Mouse (Mus musculus) CD4-positive, CD25-positive, alpha-beta regulatory T cell, adult 2 months (primary cell): ENCODE data around the gene Rdh16f2.
"Not testable (repeated sequence)": the region's sequence is repeated elsewhere in the genome, so short reads cannot be mapped to it uniquely, and the experiment has no call there.

Source experiments
- DNase-seq: peaks from one replicate; pipeline ENCODE4 v3.0.0-alpha.2; 2012; ENCODE audit warnings: low read depth, low spot score

Rdh16f2 gene

GRCm38 (mm10) chr10:127866232-127866631, at the start of gene Rdh16f2:
Gene Rdh16f2, plus strand, starts transcription at chr10:127866474.
- no peak for DNase-seq

GRCm38 (mm10) chr10:127817268-127817910, 48.9 kb upstream of the Rdh16f2 start:
- not testable (repeated sequence) for DNase-seq

- DNase-seq = not testable (repeated sequence)
Observed at GRCm38 (mm10) chr10:127821806-127822205, 44.5 kb upstream of the Rdh16f2 start.

- peak; percentile 34 for DNase-seq
Observed at GRCm38 (mm10) chr10:127825386-127825785, 40.9 kb upstream of the Rdh16f2 start.

GRCm38 (mm10) chr10:127829121-127829520, 37.2 kb upstream of the Rdh16f2 start:
- DNase-seq = no peak

- not testable (repeated sequence) for DNase-seq
Observed at GRCm38 (mm10) chr10:127834186-127834585, 32.1 kb upstream of the Rdh16f2 start.

- DNase-seq = no peak
Observed at GRCm38 (mm10) chr10:127835292-127835691, 31.0 kb upstream of the Rdh16f2 start.

GRCm38 (mm10) chr10:127837793-127838192, 28.5 kb upstream of the Rdh16f2 start:
- not testable (repeated sequence) for DNase-seq

GRCm38 (mm10) chr10:127838539-127838938, 27.7 kb upstream of the Rdh16f2 start:
- no peak for DNase-seq

- DNase-seq = no peak
Observed at GRCm38 (mm10) chr10:127840776-127841175, 25.5 kb upstream of the Rdh16f2 start.

GRCm38 (mm10) chr10:127845945-127846344, 20.3 kb upstream of the Rdh16f2 start:
- DNase-seq = not testable (repeated sequence)

- no peak for DNase-seq
Observed at GRCm38 (mm10) chr10:127848089-127848488, 18.2 kb upstream of the Rdh16f2 start.

- no peak for DNase-seq
Observed at GRCm38 (mm10) chr10:127849628-127850027, 16.6 kb upstream of the Rdh16f2 start, which contains the start of gene Rdh19. Gene Rdh19, plus strand, starts transcription at chr10:127849928.

GRCm38 (mm10) chr10:127856376-127856775, 9.9 kb upstream of the Rdh16f2 start:
- no peak for DNase-seq

GRCm38 (mm10) chr10:127864931-127865330, 1.3 kb upstream of the Rdh16f2 start:
- no peak for DNase-seq

- DNase-seq = peak; percentile 37
Observed at GRCm38 (mm10) chr10:127872484-127872883, 6.2 kb downstream of the Rdh16f2 start.

- DNase-seq = no peak
Observed at GRCm38 (mm10) chr10:127877681-127878080, 11.4 kb downstream of the Rdh16f2 start.

GRCm38 (mm10) chr10:127878262-127879057, 12.2 kb downstream of the Rdh16f2 start:
- DNase-seq = no peak

GRCm38 (mm10) chr10:127879155-127879688, 12.9 kb downstream of the Rdh16f2 start:
- DNase-seq = no peak

GRCm38 (mm10) chr10:127881041-127881440, 14.8 kb downstream of the Rdh16f2 start:
- no peak for DNase-seq

GRCm38 (mm10) chr10:127886551-127886950, 20.3 kb downstream of the Rdh16f2 start:
- no peak for DNase-seq

GRCm38 (mm10) chr10:127886971-127887370, 20.7 kb downstream of the Rdh16f2 start:
- DNase-seq = no peak
